Mouse (Mus musculus): Measurements from ENCODE around the gene Kcnh1.

DNA sequence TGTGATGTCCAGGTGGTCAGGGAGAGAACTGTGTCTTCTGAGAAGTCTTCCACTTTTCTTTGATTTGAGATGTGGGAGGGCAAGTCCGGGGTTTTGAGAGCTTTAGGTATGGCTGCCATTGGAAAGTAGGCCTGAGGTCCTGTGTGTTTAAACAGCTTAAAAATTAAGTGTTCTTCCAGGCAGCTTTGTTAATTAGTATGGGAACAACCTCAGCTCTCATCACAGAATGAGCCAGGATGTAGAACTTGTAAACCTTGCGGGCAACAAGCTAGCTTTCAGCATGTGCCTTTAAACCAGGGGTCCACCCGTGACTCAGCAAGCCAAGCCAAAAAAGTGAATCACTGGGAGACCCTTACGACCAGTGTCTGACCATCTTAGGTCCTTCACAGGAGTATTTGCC, 214.6 kb downstream of the Kcnh1 start:
- TF ChIP-seq TAL1 (IDR thresholded peaks at IDR 0.05; ENCODE audit: low read length) (no peak), GATA1 (IDR thresholded peaks at IDR 0.05; ENCODE audit: low read length) (no peak)
